Mouse (Mus musculus): ENCODE measurements around the gene Slc1a7. TPM values are rescaled to one million over a fixed set of nuclear protein-coding genes. Genes with fewer than 3 reads are reported as not detected.
A peak's percentile ranks its signal among the peaks of the same experiment; 100 is the strongest.

Gene Slc1a7
- polyA plus RNA-seq, 1 experiment = 0.22 TPM

- Histone ChIP-seq H3K27me3 (ENCODE audit: control insufficient read depth, insufficient read depth, insufficient read length) (peaks cover 14% of the 10 kb centered on the region), H3K4me2 (ENCODE audit: low read depth) (no peak overlapping the region), H3K79me2 (ENCODE audit: control insufficient read depth, insufficient read depth) (no peaks in the 10 kb centered on the region), H3ac (ENCODE audit: control insufficient read depth, insufficient read length) (no peak overlapping the region), H3K36me3 (ENCODE audit: control insufficient read depth, insufficient read depth) (no peaks in the 10 kb centered on the region), H3K4me3 (no peak overlapping the region)
- no peak for TF ChIP-seq POLR2A (IDR thresholded peaks at IDR 0.05; ENCODE audit: insufficient read length, low read depth)
- TF ChIP-seq REST (IDR thresholded peaks at IDR 0.05; ENCODE audit: insufficient read depth, insufficient read length) = no peak
- TF ChIP-seq USF1 (IDR thresholded peaks at IDR 0.05; ENCODE audit: low read depth) = no peak
- no peak for TF ChIP-seq TCF12 (IDR thresholded peaks at IDR 0.05; ENCODE audit: insufficient read depth, poor library complexity, severe bottlenecking)
- TF ChIP-seq MYOG (IDR thresholded peaks at IDR 0.05; ENCODE audit: control insufficient read depth in 1 of 3, insufficient read depth in 1 of 3, insufficient read length in 2 of 3, low read depth in 2 of 3) = no peak
- TF ChIP-seq MYOD1 (IDR thresholded peaks at IDR 0.05; ENCODE audit: control insufficient read depth in 1 of 3, insufficient read length in 2 of 3, low read depth in 2 of 3) = no peak
- TF ChIP-seq POLR2AphosphoS2 (IDR thresholded peaks at IDR 0.05; ENCODE audit: insufficient read length, low read depth) = no peak
- TF ChIP-seq MAX (IDR thresholded peaks at IDR 0.05; ENCODE audit: low read depth) = no peak
- no peak for TF ChIP-seq E2F4 (IDR thresholded peaks at IDR 0.05; ENCODE audit: insufficient read depth)
- TF ChIP-seq CEBPB (IDR thresholded peaks at IDR 0.05; ENCODE audit: insufficient read depth, poor library complexity, severe bottlenecking) = no peak
- no peak for TF ChIP-seq SRF (IDR thresholded peaks at IDR 0.05; ENCODE audit: control insufficient read depth, insufficient read length, low read depth)
- TF ChIP-seq TCF3 (IDR thresholded peaks at IDR 0.05; ENCODE audit: insufficient read length, low read depth) = no peak
Observed at GRCm38 (mm10) chr4:107931453-107931852, 36.7 kb upstream of the Slc1a7 start.

GRCm38 (mm10) chr4:107933239-107933638 is 34.9 kb upstream of the Slc1a7 start:
- Histone ChIP-seq H3K4me2 (ENCODE audit: low read depth) (no peak overlapping the region), H3ac (ENCODE audit: control insufficient read depth, insufficient read length) (no peak overlapping the region), H3K79me2 (ENCODE audit: control insufficient read depth, insufficient read depth) (no peaks in the 10 kb centered on the region), H3K27me3 (ENCODE audit: control insufficient read depth, insufficient read depth, insufficient read length) (peaks cover 14% of the 10 kb centered on the region), H3K4me3 (no peak overlapping the region), H3K36me3 (ENCODE audit: control insufficient read depth, insufficient read depth) (no peaks in the 10 kb centered on the region)
- TF ChIP-seq TCF3 (IDR thresholded peaks at IDR 0.05; ENCODE audit: insufficient read length, low read depth) (no peak), MYOD1 (IDR thresholded peaks at IDR 0.05; ENCODE audit: control insufficient read depth in 1 of 3, insufficient read length in 2 of 3, low read depth in 2 of 3) (peak in 1 of 3 experiments; percentile 53)

- no peaks in the 10 kb centered on the region for H3K27me3 ChIP-seq (ENCODE audit: control insufficient read depth, insufficient read depth, insufficient read length)
Observed at GRCm38 (mm10) chr4:107935254-107935653, 32.9 kb upstream of the Slc1a7 start.

GRCm38 (mm10) chr4:107937338-107937737 is 30.8 kb upstream of the Slc1a7 start:
- H3ac ChIP-seq (ENCODE audit: control insufficient read depth, insufficient read length) = no peak overlapping the region

More at GRCm38 (mm10) chr4:107935254-107935653, 32.9 kb upstream of the Slc1a7 start:
- H3K4me3 ChIP-seq = no peak overlapping the region
- H3K36me3 ChIP-seq (ENCODE audit: control insufficient read depth, insufficient read depth) = no peaks in the 10 kb centered on the region
- no peaks in the 10 kb centered on the region for H3K79me2 ChIP-seq (ENCODE audit: control insufficient read depth, insufficient read depth)
- H3K4me2 ChIP-seq (ENCODE audit: low read depth) = no peak overlapping the region
- TF ChIP-seq POLR2AphosphoS2 (IDR thresholded peaks at IDR 0.05; ENCODE audit: insufficient read length, low read depth) (no peak), MYOG (IDR thresholded peaks at IDR 0.05; ENCODE audit: control insufficient read depth in 1 of 3, insufficient read depth in 1 of 3, insufficient read length in 2 of 3, low read depth in 2 of 3) (no peak), USF1 (IDR thresholded peaks at IDR 0.05; ENCODE audit: low read depth) (no peak), CEBPB (IDR thresholded peaks at IDR 0.05; ENCODE audit: insufficient read depth, poor library complexity, severe bottlenecking) (no peak), MAX (IDR thresholded peaks at IDR 0.05; ENCODE audit: low read depth) (no peak), E2F4 (IDR thresholded peaks at IDR 0.05; ENCODE audit: insufficient read depth) (no peak), TCF12 (IDR thresholded peaks at IDR 0.05; ENCODE audit: insufficient read depth, poor library complexity, severe bottlenecking) (no peak), REST (IDR thresholded peaks at IDR 0.05; ENCODE audit: insufficient read depth, insufficient read length) (no peak), POLR2A (IDR thresholded peaks at IDR 0.05; ENCODE audit: insufficient read length, low read depth) (no peak), MYOD1 (IDR thresholded peaks at IDR 0.05; ENCODE audit: control insufficient read depth in 1 of 3, insufficient read length in 2 of 3, low read depth in 2 of 3) (no peak), TCF3 (IDR thresholded peaks at IDR 0.05; ENCODE audit: insufficient read length, low read depth) (no peak), SRF (IDR thresholded peaks at IDR 0.05; ENCODE audit: control insufficient read depth, insufficient read length, low read depth) (no peak)
- no peak overlapping the region for H3ac ChIP-seq (ENCODE audit: control insufficient read depth, insufficient read length)

GRCm38 (mm10) chr4:107938124-107938523 is 30.0 kb upstream of the Slc1a7 start:
- Histone ChIP-seq H3K36me3 (ENCODE audit: control insufficient read depth, insufficient read depth) (no peaks in the 10 kb centered on the region), H3K4me3 (no peak overlapping the region), H3K4me2 (ENCODE audit: low read depth) (no peak overlapping the region), H3K79me2 (ENCODE audit: control insufficient read depth, insufficient read depth) (no peaks in the 10 kb centered on the region), H3ac (ENCODE audit: control insufficient read depth, insufficient read length) (no peak overlapping the region), H3K27me3 (ENCODE audit: control insufficient read depth, insufficient read depth, insufficient read length) (no peaks in the 10 kb centered on the region)
- TF ChIP-seq TCF3 (IDR thresholded peaks at IDR 0.05; ENCODE audit: insufficient read length, low read depth) (no peak), POLR2A (IDR thresholded peaks at IDR 0.05; ENCODE audit: insufficient read length, low read depth) (no peak), MAX (IDR thresholded peaks at IDR 0.05; ENCODE audit: low read depth) (no peak), MYOD1 (IDR thresholded peaks at IDR 0.05; ENCODE audit: control insufficient read depth in 1 of 3, insufficient read length in 2 of 3, low read depth in 2 of 3) (no peak), SRF (IDR thresholded peaks at IDR 0.05; ENCODE audit: control insufficient read depth, insufficient read length, low read depth) (no peak), MYOG (IDR thresholded peaks at IDR 0.05; ENCODE audit: control insufficient read depth in 1 of 3, insufficient read depth in 1 of 3, insufficient read length in 2 of 3, low read depth in 2 of 3) (no peak), E2F4 (IDR thresholded peaks at IDR 0.05; ENCODE audit: insufficient read depth) (no peak), TCF12 (IDR thresholded peaks at IDR 0.05; ENCODE audit: insufficient read depth, poor library complexity, severe bottlenecking) (no peak), REST (IDR thresholded peaks at IDR 0.05; ENCODE audit: insufficient read depth, insufficient read length) (no peak), USF1 (IDR thresholded peaks at IDR 0.05; ENCODE audit: low read depth) (no peak), CEBPB (IDR thresholded peaks at IDR 0.05; ENCODE audit: insufficient read depth, poor library complexity, severe bottlenecking) (no peak), POLR2AphosphoS2 (IDR thresholded peaks at IDR 0.05; ENCODE audit: insufficient read length, low read depth) (no peak)

More at GRCm38 (mm10) chr4:107937338-107937737, 30.8 kb upstream of the Slc1a7 start:
- Histone ChIP-seq H3K27me3 (ENCODE audit: control insufficient read depth, insufficient read depth, insufficient read length) (no peaks in the 10 kb centered on the region), H3K4me2 (ENCODE audit: low read depth) (no peak overlapping the region), H3K4me3 (no peak overlapping the region), H3K79me2 (ENCODE audit: control insufficient read depth, insufficient read depth) (no peaks in the 10 kb centered on the region), H3K36me3 (ENCODE audit: control insufficient read depth, insufficient read depth) (no peaks in the 10 kb centered on the region)
- TF ChIP-seq TCF12 (IDR thresholded peaks at IDR 0.05; ENCODE audit: insufficient read depth, poor library complexity, severe bottlenecking) = no peak
- TF ChIP-seq MAX (IDR thresholded peaks at IDR 0.05; ENCODE audit: low read depth) = no peak
- no peak for TF ChIP-seq USF1 (IDR thresholded peaks at IDR 0.05; ENCODE audit: low read depth)

Data from myocyte (in vitro differentiated cells).